Mouse (Mus musculus) G1E (cell line): ENCODE measurements at regions not wholly inside any gene's neighbourhood (a gene's known extent, or its start where the extent isn't known, plus 50 kb on each side); places are given as distances from the start of the nearest gene placed in this dataset.

Experiments used
- CTCF ChIP-seq: IDR thresholded peaks from 2 replicates; pipeline ENCODE4 v1.5.1; 2012; ENCODE audit warnings: low read depth, low read length, inconsistent platforms, mixed read lengths
- GATA1 ChIP-seq: IDR thresholded peaks from 2 replicates; pipeline ENCODE4 v1.6.1; 2012; ENCODE audit warnings: borderline replicate concordance, low read length, inconsistent platforms, mixed read lengths

DNA sequence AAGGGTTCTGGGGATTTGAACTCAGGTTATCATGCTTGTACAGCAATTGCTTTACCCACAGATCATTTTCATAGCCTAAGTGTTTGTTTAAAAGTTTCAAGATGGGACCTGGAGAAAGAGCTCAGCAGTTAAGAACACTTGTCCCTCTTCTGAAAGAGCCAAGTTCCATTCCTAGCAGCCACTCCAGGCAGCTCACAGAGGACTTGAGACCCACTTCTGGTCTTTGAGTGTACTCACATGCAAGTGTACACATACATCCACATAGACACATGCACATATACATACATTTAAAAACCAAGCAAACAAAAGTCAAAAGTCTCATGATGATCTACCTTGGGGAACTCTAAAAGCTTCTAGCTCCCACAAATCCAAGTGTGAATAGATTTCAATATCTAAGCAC lies 477.7 kb upstream of the Auts2 start:
- TF ChIP-seq GATA1 (no peak), CTCF (no peak)
